Mouse (Mus musculus) MEL (cell line): ENCODE measurements around the gene Olfr912.

Experiments used
- CHD1 ChIP-seq: IDR thresholded peaks from 2 replicates; pipeline ENCODE4 v1.6.1; 2012; ENCODE audit warnings: low read depth, mild to moderate bottlenecking, inconsistent platforms, low read length, improper control_type of control experiment
- CTCF ChIP-seq, 3 experiments: IDR thresholded peaks in 2 of 3; conservative IDR thresholded peaks in 1 of 3; 2 replicates each; pipeline ENCODE4 v1.5.1; 2011 to 2012; ENCODE audit warnings: low read length in 3 of 3, low read depth in 2 of 3, mild to moderate bottlenecking in 2 of 3, improper control_type of control experiment in 1 of 3, inconsistent platforms in 1 of 3, mixed read lengths in 1 of 3, moderate library complexity in 1 of 3; ENCODE audit not compliant: control insufficient read depth in 1 of 3, insufficient read depth in 1 of 3, poor library complexity in 1 of 3, severe bottlenecking in 1 of 3
- MAX ChIP-seq: IDR thresholded peaks from 2 replicates; pipeline ENCODE4 v1.6.1; 2011; ENCODE audit warnings: low read length, improper control_type of control experiment
- NELFE ChIP-seq: IDR thresholded peaks from 2 replicates; pipeline ENCODE4 v1.6.1; 2011; ENCODE audit warnings: low read depth, low read length, improper control_type of control experiment
- POLR2A ChIP-seq, 2 experiments: IDR thresholded peaks; 2 replicates each; pipeline ENCODE4 v1.6.1; 2011 to 2012; ENCODE audit warnings: low read length in 2 of 2, mild to moderate bottlenecking in 2 of 2, control low read depth in 1 of 2, improper control_type of control experiment in 1 of 2, low read depth in 1 of 2, moderate library complexity in 1 of 2; ENCODE audit not compliant: control insufficient read depth in 1 of 2, insufficient read depth in 1 of 2, poor library complexity in 1 of 2

DNA sequence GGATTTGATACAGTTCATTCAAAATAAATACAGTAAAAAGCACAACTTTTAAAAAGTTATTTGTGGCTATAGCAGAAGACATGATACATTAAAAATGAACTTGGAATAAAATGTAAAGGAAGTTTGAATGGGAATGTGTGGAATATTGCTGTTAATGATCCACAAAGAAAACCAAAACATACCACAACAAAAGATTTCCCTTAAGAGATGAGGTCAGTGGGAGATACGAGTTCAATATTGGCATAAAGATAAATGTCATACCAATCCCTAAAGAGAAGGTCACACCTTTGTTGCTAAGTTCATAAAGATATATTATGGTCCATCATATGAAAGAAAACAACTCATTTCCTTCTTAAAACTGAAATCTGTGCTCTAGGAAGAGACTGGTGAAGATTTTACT lies at the start of gene Olfr912:
- no peak for TF ChIP-seq MAX
- TF ChIP-seq CTCF (IDR thresholded peaks at IDR 0.05 in 2 of 3, conservative IDR thresholded peaks at IDR 0.05 in 1 of 3; ENCODE audit: control insufficient read depth in 1 of 3, insufficient read depth in 1 of 3, low read depth in 2 of 3, low read length in 3 of 3, poor library complexity in 1 of 3, severe bottlenecking in 1 of 3): no peak
- no peak for TF ChIP-seq POLR2A (IDR thresholded peaks at IDR 0.05; ENCODE audit: control insufficient read depth in 1 of 2, insufficient read depth in 1 of 2, low read depth in 1 of 2, low read length in 2 of 2, poor library complexity in 1 of 2)
- TF ChIP-seq CHD1: no peak
- no peak for TF ChIP-seq NELFE
